Mouse (Mus musculus): Measurements from ENCODE around the gene Znhit3.

DNA sequence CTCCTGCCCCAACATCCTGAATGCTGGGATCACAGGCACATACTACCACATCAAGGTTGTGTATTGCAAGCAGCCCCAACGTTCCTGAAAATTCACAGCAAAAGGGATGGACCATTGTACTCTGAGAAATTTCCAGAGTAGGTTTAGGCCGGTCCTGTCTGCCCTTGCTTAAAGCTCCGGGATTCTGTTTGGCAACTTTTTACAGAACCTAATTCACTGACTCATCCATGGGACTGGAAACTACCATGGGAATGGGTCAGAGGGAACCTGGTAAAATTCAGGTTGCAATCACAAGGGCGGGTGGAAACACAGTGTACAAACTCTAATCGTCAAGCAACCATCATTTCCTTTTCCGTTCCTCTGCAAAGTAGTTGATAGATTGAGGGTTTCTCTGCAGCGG lies 3.8 kb upstream of the Znhit3 start:
- TF ChIP-seq CTCF (IDR thresholded peaks at IDR 0.05; ENCODE audit: borderline replicate concordance, insufficient read depth, low read depth, low read length), result no peak
- no peak for TF ChIP-seq POLR2A (IDR thresholded peaks at IDR 0.05; ENCODE audit: borderline replicate concordance, insufficient read depth, low read length)

All from cerebellum, adult 2 months (tissue).